Mouse (Mus musculus) heart, adult 2 months (tissue): ENCODE data around the gene Efna3. TPM values are rescaled to one million over a fixed set of nuclear protein-coding genes. Genes with fewer than 3 reads are reported as not detected.

Experiments used
- DNase-seq, 2 experiments: peaks; one replicate each; pipeline ENCODE4 v3.0.0; 2021
- H3K27ac ChIP-seq: fragments of 200-600 bp; 2 replicates; pipeline ENCODE4 v1.8.1; 2022
- H3K27me3 ChIP-seq: fragments of 200-500 bp; 2 replicates; pipeline ENCODE4 v1.6.1; 2012; ENCODE audit warnings: mild to moderate bottlenecking, low read length, inconsistent platforms, mixed read lengths; ENCODE audit not compliant: control insufficient read depth, insufficient read depth
- H3K36me3 ChIP-seq: fragments of 200-500 bp; 2 replicates; pipeline ENCODE4 v1.6.1; 2012; ENCODE audit warnings: low read length, inconsistent platforms; ENCODE audit not compliant: control insufficient read depth, insufficient read depth
- H3K4me1 ChIP-seq: fragments of 200-500 bp; 2 replicates; pipeline ENCODE4 v1.6.1; 2011; ENCODE audit warnings: low read length; ENCODE audit not compliant: control insufficient read depth, insufficient read depth
- H3K4me3 ChIP-seq: fragments of 200-600 bp; 2 replicates; pipeline ENCODE4 v1.8.1; 2022
- H3K79me2 ChIP-seq: fragments of 200-500 bp; replicated peaks from 2 replicates; pipeline ENCODE4 v1.6.1; 2012; ENCODE audit warnings: mild to moderate bottlenecking, inconsistent platforms, low read length, moderate library complexity, mixed read lengths; ENCODE audit not compliant: control insufficient read depth, insufficient read depth
- H3K9ac ChIP-seq: fragments of 200-500 bp; 2 replicates; pipeline ENCODE4 v1.6.1; 2012; ENCODE audit warnings: low read depth, mild to moderate bottlenecking, control low read depth, inconsistent platforms, low read length, mixed read lengths
- CTCF ChIP-seq: fragments of 200-600 bp; IDR thresholded peaks from 2 replicates; pipeline ENCODE4 v1.8.1; 2022; ENCODE audit warnings: antibody characterized with exemption, mild to moderate bottlenecking, moderate library complexity
- EP300 ChIP-seq: fragments of 200-500 bp; IDR thresholded peaks from 2 replicates; pipeline ENCODE4 v1.6.1; 2011; ENCODE audit warnings: low read depth, low read length, control low read depth; ENCODE audit not compliant: insufficient read depth
- POLR2A ChIP-seq: fragments of 200-500 bp; IDR thresholded peaks from 2 replicates; pipeline ENCODE4 v1.6.1; 2011; ENCODE audit warnings: mild to moderate bottlenecking, low read depth, low read length, control low read depth; ENCODE audit not compliant: insufficient read depth
- WGBS: fragments of 180-500 bp; shearing (Covaris S2); methylation state at CpG from one replicate; pipeline ENCODE4 v1.1.7; 2018; 5-methylcytosine and 5-hydroxymethylcytosine counted together
- intact Hi-C: fragments of 180-260 bp; cut with DNase I; formaldehyde crosslinking; loops from one replicate; pipeline ENCODE4 v1.15.1; 2025
- polyA plus RNA-seq: library from polyadenylated mRNA; depleted of rRNA; stranded (reverse); fragments of >200 nt; gene quantifications from 2 replicates; pipeline ENCODE4 v1.2.3, GENCODE M21; 2012
- total RNA-seq, 2 experiments: library from RNA; stranded (reverse); gene quantifications; 2 replicates each; pipeline ENCODE4 v1.2.3; 2021

Gene Efna3
- total and polyA plus RNA-seq, 3 experiments, result not detected

- 3% methylated on average over 35 of the region's 35 CpGs for WGBS
- intact Hi-C loops, result loop anchor here (1.0 to 2.0 kb wide), 2 partner anchors 9 to 69 kb away; partner anchors contain the start of genes Adam15 and Slc50a1
- no peaks in the 10 kb centered on the region for H3K27me3 ChIP-seq
- H3K36me3 ChIP-seq, result peaks cover 10% of the 10 kb centered on the region; the same call in 1 of the 2 replicates
- peak overlapping the region; percentile 82 for H3K9ac ChIP-seq
- peaks cover 15% of the 10 kb centered on the region for H3K4me1 ChIP-seq
- TF ChIP-seq CTCF, result no peak
- TF ChIP-seq POLR2A, result peak; percentile 98
- TF ChIP-seq EP300, result peak; percentile 78
- peak overlapping the region; percentile 99 for H3K27ac ChIP-seq
- H3K4me3 ChIP-seq, result peak overlapping the region; percentile 84
- H3K79me2 ChIP-seq, result no peaks in the 10 kb centered on the region
- DNase-seq, result peak; percentile 91 to 92
Measured at GRCm38 (mm10) chr3:89279153-89279890, 43.4 kb downstream of the Efna3 start.

GRCm38 (mm10) chr3:89278643-89279042 lies 44.1 kb downstream of the Efna3 start:
- H3K27me3 ChIP-seq, result no peaks in the 10 kb centered on the region

GRCm38 (mm10) chr3:89278107-89278506 lies 44.7 kb downstream of the Efna3 start:
- peaks cover 15% of the 10 kb centered on the region for H3K4me1 ChIP-seq
- H3K9ac ChIP-seq, result peak overlapping the region; percentile 82
- TF ChIP-seq POLR2A, result peak; percentile 68
- peak; percentile 96 for TF ChIP-seq EP300
- TF ChIP-seq CTCF, result no peak
- H3K79me2 ChIP-seq, result no peaks in the 10 kb centered on the region
- intact Hi-C loops, result loop anchor here (1.0 to 2.0 kb wide), 2 partner anchors 27 to 71 kb away; partner anchors contain the start of gene Adam15
- peak; percentile 76 to 85 for DNase-seq
- H3K4me3 ChIP-seq, result peak overlapping the region; percentile 84
- H3K27ac ChIP-seq, result peak overlapping the region; percentile 99
- 28% methylated on average over 7 of the region's 7 CpGs for WGBS
- peaks cover 18% of the 10 kb centered on the region for H3K36me3 ChIP-seq
- H3K27me3 ChIP-seq, result no peaks in the 10 kb centered on the region

More at GRCm38 (mm10) chr3:89278643-89279042, 44.1 kb downstream of the Efna3 start:
- peak overlapping the region; percentile 84 for H3K4me3 ChIP-seq
- H3K27ac ChIP-seq, result peak overlapping the region; percentile 99
- no peaks in the 10 kb centered on the region for H3K79me2 ChIP-seq
- intact Hi-C loops, result loop anchor here (1.0 to 2.0 kb wide), 3 partner anchors 8 to 70 kb away; partner anchors contain the start of genes Adam15 and Slc50a1
- WGBS, result 16% methylated on average over 8 of the region's 8 CpGs
- no peak for TF ChIP-seq EP300
- TF ChIP-seq CTCF, result no peak
- no peak for TF ChIP-seq POLR2A
- DNase-seq, result peak in 1 of 2 experiments; percentile 31
- peak overlapping the region; percentile 82 for H3K9ac ChIP-seq
- H3K36me3 ChIP-seq, result peaks cover 13% of the 10 kb centered on the region
- peaks cover 15% of the 10 kb centered on the region for H3K4me1 ChIP-seq

GRCm38 (mm10) chr3:89277281-89278021 lies 45.3 kb downstream of the Efna3 start:
- Histone ChIP-seq H3K9ac (peak overlapping the region; percentile 58), H3K27me3 (no peaks in the 10 kb centered on the region), H3K36me3 (peaks cover 18% of the 10 kb centered on the region), H3K27ac (peak overlapping the region; percentile 99), H3K79me2 (no peaks in the 10 kb centered on the region), H3K4me1 (peaks cover 15% of the 10 kb centered on the region), H3K4me3 (peak overlapping the region; percentile 84)
- TF ChIP-seq POLR2A (peak; percentile 45), EP300 (no peak), CTCF (no peak)
- WGBS, result 19% methylated on average over 14 of the region's 14 CpGs
- intact Hi-C loops, result loop anchor here (1.0 to 2.0 kb wide), 3 partner anchors 15 to 71 kb away; partner anchors contain the start of gene Adam15
- peak; percentile 64 to 74 for DNase-seq

GRCm38 (mm10) chr3:89276061-89276460 lies 46.7 kb downstream of the Efna3 start:
- Histone ChIP-seq H3K36me3 (peaks cover 26% of the 10 kb centered on the region), H3K27me3 (no peaks in the 10 kb centered on the region), H3K9ac (no peak overlapping the region), H3K79me2 (no peaks in the 10 kb centered on the region), H3K27ac (peak overlapping the region; percentile 99), H3K4me1 (peaks cover 13% of the 10 kb centered on the region), H3K4me3 (peak overlapping the region; percentile 84)
- TF ChIP-seq EP300, result no peak
- TF ChIP-seq CTCF, result no peak
- no peak for TF ChIP-seq POLR2A
- DNase-seq, result no peak
- intact Hi-C loops, result loop anchor here (2.0 kb wide), 1 partner anchor 13 kb away; no protein-coding TSS in a partner anchor
- WGBS, result 51% methylated on average over 13 of the region's 13 CpGs
